Mouse (Mus musculus) lung, postnatal 14 days (tissue): Measurements from ENCODE around the gene Slc4a1ap.
A peak's percentile ranks its signal among the peaks of the same experiment; 100 is the strongest.
"Not testable (repeated sequence)": the region's sequence is repeated elsewhere in the genome, so short reads cannot be mapped to it uniquely, and the experiment has no call there.

Source experiments
- DNase-seq: peaks from one replicate; pipeline ENCODE4 v3.0.0; 2021

The Slc4a1ap gene

GRCm38 (mm10) chr5:31567951-31568657 lies 41.3 kb downstream of the Slc4a1ap start:
- DNase-seq, result no peak

DNA sequence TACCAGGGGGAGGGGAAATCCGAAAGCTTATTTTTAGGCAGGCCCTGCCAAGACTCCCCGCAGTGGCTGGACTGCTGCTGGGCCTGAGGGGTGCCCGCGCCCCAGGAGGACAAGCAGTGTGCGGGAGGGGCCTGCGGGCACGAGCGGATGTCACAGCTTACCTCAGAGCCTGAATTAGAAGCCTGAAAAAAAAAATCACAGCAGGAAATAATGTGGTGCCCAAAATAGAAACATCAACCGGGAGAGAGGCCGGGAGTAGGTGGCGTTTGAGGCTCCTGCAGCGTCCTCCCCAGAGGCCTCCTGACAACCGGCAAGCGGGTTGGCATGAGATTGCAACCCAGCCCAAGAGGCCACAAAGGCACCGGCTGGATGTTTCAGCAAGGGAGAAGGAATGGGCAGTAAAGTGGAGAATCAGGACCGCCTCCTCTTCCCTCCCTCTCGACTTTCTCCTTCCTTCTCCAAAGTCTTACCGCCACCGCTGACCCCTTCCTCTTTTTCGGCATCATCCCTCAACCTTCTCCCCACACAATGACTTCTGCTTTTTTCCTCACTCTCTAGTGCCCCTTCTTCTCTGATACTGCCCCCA lies 44.3 kb downstream of the Slc4a1ap start:
- DNase-seq, result peak; percentile 44

DNA sequence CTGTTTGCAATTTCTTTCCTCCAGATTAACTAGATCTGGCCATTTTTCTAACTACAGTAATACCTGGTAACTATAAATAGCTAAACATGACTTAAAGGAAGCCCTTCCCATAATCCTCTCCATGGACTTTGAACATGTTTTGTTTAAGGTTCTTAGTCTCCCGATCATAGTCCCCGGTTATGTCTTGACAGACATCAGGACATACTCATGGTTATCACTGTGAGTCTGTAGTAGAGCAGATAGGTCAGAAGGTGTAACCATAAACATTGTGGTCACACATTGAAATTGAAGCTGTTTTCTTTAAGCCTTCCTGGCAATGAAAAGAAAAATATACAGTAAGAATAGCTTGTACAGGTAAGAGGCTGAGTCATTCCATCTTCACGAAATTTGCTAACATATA lies 46.9 kb downstream of the Slc4a1ap start:
- DNase-seq, result no peak

DNA sequence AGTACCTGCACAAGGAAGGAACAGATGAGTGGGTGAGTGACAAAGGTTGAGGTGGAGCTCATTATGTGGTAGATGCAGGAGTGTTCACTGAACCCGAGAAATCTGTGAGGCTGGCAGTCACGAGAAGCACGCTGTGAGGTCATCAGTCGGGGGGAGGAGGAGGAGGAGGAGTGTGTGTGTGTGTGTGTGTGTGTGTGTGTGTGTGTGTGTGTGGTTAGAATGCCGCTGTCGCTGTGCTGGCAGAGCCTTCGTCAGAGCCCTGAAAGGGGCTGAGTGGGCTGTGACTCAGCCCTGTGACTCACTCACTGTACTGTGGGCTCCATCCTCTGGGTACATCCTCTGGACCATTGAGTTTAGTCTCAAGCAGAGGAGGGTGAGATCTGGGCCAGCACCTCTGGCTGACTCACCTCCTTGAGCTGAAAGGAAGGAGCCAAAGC lies 49.8 kb downstream of the Slc4a1ap start:
- DNase-seq, result no peak

- no peak for DNase-seq
These were observed 54.5 kb downstream of the Slc4a1ap start for GRCm38 (mm10) chr5:31581263-31581662.

GRCm38 (mm10) chr5:31581932-31582331 lies 55.1 kb downstream of the Slc4a1ap start:
- no peak for DNase-seq

DNA sequence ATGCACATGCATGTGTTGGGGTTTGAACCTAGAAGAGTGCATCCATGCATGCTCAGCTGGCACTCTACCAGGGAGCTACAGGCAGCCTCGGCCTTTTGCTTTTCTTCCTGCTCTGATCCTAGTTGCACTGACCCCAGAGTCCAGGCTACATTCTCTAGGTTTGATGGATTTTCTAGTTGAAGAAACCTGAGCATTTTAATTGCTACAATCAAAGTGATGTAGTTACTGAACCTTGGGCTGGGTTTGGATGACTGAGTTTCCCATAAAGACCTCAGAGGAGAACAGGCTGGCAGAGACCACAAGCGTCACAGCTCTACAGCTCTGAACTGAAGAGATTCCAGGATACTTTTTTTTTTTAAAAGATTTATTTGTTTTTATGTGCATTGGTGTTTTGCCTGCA lies 56.5 kb downstream of the Slc4a1ap start:
- no peak for DNase-seq

- DNase-seq, result no peak
These were observed 58.7 kb downstream of the Slc4a1ap start for GRCm38 (mm10) chr5:31585526-31585925.

- DNase-seq, result no peak
These were observed 61.2 kb downstream of the Slc4a1ap start for GRCm38 (mm10) chr5:31588016-31588415.

- DNase-seq, result not testable (repeated sequence)
These were observed 61.9 kb downstream of the Slc4a1ap start for GRCm38 (mm10) chr5:31588672-31589071.

- DNase-seq, result no peak
These were observed 63.0 kb downstream of the Slc4a1ap start for GRCm38 (mm10) chr5:31589711-31590319.

- DNase-seq, result no peak
These were observed 64.3 kb downstream of the Slc4a1ap start for GRCm38 (mm10) chr5:31591122-31591521.

DNA sequence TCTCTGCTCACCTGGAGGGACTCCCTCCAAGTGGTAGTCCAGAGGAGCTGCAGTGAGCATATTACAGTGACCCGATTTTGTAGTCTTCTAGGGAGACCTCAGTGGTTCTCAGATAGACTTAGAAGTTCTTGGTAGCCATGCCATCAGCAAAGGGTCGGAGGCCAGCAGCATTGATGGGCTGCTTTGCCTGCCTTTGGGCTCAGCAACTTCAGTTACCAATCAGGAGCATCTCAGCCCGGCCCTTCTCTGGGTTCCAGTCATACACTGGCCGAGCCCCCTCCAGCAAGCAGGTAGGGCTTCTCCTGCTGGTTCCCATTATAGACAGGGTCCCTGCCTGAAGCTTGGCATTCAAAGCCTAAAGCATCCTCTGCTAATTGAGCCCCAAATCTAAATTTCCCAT lies 69.1 kb downstream of the Slc4a1ap start:
- no peak for DNase-seq

DNA sequence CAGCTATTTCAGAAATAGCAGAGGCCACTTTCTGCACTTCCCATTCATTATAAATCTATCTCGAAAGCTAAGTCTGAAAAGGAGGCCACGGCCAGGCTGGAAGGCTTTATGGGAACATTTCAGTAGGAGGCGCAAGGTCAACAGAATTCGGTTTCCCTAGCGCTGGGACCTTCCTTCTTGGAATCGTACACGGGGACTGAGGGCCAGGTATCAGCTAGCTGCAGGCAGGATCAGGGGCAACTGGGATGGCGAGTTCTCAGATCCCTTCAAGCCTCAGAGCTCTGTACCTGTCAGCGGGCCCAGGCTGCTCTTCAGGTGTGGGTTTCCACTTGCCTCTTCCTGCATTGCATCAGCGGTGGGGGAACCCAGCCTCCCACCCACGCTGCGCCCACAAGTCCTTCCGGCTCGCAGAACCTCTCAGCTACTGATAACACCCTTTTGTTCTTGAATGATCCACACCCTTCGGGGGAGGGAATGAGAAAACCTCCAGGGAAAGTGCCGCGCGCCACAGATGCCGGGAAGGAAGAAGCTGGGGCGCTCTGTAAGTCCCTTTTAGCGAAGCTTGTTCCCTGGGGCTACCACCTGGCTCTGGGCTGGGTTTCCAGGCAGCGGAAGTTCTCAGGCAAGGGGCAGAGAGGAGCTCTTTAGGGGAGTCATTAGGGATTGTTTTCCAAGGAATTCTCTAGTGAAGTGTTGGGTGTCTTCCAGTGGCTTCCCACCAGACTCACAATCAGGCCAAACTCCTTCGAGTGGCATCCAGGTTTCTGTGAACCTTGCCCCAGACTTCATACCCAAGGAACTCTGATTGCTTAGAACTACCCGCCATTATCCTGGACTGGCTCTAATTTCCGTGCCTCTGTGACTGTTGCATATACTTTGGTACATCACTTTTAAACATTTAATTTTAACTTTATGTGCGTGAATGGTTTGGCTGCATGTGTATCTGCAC lies 70.0 kb downstream of the Slc4a1ap start, which contains the start of gene Mrpl33:
TSS of gene Mrpl33 (plus strand) at position 455 of the 949 bp plus-strand sequence.
- DNase-seq, result peak; percentile 60

DNA sequence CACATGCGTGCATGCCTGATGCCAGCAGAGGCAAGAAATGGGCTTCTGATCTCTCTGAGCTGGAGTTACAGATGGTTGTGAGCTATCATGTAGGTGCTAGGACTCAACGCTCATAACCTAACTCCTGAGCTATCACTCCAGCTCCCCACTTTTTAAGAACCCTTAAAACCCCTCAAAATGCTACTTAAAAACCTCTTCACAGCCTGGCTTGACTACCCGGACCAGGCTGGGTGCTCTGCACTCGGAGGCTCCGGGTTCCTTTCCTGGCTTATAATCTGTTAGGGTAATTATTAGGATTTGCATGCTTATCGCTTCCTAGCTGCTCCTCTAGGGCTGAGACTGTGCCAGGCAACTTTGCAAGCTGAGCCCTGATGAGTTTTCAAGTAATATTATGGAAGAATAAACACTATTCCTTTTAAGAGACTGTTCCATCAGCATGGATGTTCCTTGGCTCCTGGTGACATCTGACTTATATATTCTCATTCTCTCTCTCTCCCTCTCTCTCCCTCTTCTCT lies 70.7 kb downstream of the Slc4a1ap start:
- DNase-seq, result no peak

GRCm38 (mm10) chr5:31598121-31598520 lies 71.3 kb downstream of the Slc4a1ap start:
- no peak for DNase-seq

GRCm38 (mm10) chr5:31598579-31598978 lies 71.8 kb downstream of the Slc4a1ap start:
- DNase-seq, result peak; percentile 62

DNA sequence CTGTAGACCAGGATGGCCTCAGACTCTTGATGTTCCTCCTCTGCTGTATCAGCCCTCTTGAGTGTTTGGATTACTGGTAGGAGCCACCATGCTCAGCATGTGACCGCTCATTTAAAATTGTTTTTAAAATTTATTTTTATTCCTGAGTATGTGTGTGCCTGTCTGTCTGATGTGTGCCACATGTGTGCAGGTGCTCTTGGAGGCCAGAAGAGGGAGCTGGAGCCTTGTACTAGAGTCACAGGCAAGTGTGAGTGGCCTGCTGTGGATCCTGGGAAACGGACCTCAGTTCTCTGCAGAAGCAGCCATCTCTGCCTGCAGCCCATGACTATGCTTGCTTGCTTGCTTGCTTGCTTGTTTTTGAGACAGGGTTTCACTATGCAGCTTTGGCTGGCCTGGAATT lies 72.4 kb downstream of the Slc4a1ap start:
- no peak for DNase-seq

DNA sequence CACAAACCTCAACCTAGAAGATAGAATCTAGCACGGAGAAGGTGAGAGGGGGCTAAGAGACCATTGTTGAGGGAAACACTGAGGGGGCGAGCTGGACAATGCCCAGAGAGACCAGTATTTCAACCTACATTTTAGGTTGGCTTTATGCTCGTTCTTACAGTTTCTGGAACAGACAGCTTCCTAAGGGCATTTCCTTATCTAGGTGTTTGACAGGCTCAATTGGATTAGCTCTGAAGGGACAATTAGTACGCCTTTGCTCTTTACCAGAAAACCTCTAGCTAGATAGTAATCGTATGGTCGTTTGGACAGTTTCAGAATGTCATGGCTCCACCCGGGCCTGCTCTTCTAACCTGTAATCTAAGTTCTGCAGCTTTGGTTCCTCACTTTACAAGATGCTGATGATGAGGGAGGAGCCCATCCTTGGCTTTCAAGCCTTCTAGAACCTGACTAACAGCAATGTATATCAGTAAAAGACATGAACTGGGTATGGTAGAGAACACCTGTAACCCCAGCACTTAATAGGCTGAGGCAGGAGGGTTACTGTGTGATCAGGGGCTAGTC lies 74.4 kb downstream of the Slc4a1ap start:
- no peak for DNase-seq

GRCm38 (mm10) chr5:31602377-31602776 lies 75.6 kb downstream of the Slc4a1ap start:
- DNase-seq, result peak; percentile 77

- no peak for DNase-seq
These were observed 77.0 kb downstream of the Slc4a1ap start for GRCm38 (mm10) chr5:31603766-31604165.

DNA sequence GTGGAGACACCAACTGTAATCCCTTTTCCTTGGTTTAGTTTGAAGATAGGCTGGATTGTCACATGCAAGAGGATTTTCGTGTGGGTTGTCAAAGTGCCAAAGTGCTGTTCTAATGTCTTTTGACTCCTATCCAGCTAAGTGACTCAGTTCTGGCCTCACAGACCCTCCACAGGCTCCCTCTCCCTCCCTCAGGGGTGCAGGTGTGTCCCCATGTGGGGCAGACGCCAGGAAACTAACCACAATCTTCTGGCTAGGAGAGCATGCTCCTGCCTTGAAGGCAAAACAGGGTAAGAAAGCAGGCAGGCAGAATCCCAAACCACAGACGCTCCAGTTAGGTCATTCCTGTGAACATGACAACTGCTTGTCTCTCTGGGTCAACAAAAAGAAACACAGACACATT lies 79.4 kb downstream of the Slc4a1ap start:
- DNase-seq, result no peak
